Mouse (Mus musculus) lung, postnatal 4 days (tissue): ENCODE results near the gene Eif4g3.

Experiments
- DNase-seq, 2 experiments: peaks; one replicate each; pipeline ENCODE4 v3.0.0; 2021

Gene Eif4g3

DNA sequence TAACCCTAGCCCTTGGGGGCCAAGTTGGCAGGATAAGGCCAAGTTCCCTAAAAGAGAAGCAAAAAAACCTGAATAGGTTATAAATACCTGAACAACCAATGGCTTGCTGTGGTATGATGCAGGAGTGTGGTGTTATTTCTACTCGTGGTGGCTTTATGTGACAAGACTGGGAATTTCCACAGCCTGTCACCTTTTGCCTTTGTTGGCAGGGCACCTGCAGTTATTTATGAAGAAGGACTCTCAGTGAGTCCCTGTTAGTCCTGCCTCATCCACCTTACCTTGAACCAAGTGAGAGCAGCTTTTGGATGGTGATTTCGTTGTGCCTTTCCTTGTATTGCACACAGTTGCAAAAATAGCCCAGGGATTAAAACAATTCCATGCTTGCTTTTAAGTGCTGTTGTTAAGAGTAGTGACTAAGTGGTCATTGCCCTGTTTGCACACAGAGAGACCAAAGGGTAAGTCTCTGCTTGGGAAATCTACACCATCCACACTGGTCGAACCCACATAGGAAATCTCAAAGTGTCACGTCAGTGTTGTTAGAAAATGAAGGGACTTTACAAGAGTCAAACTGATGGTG is 72.9 kb downstream of the Eif4g3 start:
- no peak for DNase-seq

DNA sequence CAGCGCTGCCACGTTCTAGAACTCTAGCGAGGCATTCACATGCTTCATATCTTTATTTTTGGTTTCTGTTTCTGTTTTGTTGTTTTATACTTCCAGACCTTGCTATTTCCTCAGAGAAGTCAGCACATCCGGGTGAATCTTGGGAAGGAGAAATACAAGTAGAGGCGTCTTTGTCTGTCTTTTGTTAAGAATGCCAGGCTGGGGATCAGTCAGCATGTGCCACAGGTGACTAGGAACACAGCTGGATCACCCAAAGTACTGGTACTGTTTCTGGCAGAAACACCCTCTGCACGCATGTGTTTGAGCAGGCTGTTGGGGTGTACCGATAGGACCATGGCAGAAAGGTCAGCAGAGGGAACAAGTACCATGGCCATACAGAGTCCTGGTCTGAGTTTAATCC is 73.6 kb downstream of the Eif4g3 start:
- DNase-seq: no peak

DNA sequence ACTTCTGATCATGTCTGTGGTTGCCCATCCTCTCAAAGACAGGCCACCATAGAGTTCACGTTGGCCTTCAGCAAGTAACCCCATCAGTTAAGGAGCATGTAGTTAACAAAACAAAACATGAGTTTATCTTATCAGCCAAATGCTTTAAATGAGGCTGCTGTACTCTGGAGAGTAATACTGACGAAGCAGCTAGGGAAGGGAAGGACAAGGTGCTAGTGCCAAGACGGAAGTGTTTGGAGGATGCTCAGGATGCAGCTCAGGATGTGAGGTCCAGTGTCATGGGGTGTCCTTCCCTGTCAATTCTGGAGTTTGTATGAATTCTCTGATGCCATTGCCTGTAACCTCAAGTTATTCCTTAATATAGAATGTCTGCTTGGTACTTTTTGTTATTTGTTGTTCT is 75.0 kb downstream of the Eif4g3 start:
- no peak for DNase-seq

DNA sequence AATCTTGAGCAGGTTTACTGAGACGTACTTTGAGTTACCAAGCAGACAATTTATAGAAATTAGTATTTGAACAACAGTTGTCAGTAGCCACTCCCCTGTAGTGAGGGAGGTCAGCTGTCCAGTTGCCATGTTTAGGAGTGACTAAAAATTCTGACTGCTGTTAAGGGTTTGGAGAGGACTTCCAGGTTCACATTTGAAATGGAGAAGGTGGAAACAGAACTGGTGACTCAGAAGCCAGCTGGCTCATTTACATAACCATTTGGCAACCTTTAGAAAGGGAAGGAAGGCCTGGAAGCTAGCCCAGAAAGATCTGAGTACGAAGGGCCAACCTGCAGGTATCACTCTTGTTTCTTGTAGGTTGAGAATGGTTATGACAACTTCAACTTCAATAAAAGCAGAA is 75.8 kb downstream of the Eif4g3 start:
- peak in 1 of 2 experiments; percentile 27 for DNase-seq

DNA sequence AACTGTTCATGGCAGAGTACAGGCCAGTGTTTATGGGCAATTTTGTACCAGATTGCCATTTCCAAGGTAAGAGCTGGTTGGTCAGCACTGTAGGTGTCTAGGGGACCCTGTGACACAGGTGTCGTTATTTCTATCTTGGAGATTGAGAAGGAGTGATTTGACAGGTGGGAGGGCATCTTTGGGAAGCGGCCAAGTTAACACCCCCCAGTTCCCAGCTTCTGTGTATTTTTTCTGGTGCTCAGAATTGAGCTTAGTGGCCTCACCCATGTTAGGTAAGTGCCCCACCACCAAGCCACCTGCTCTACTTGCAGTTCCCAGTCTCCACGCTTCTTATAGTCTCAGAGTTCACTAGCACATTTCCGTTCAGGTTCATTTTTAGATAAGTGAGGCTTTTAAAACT is 76.5 kb downstream of the Eif4g3 start:
- no peak for DNase-seq

DNA sequence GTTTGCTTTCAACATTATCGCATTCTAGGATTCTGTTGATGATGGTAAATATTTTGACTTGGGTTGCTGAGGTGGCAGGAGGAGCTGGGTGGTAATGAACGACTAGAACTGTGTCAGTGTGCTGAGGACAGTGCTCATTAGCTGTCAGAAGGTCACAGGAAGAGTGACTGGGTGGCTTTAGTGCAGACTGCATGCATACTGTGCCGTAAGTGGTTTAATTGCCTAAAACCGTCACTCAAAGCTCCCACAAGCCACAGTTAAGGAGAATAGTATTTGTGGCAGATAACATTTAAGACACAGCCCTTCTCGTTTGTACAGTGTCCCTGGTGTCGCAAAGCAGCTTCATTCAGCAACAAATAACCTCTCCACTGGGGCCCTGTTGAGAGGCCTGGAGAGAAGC is 78.7 kb downstream of the Eif4g3 start:
- no peak for DNase-seq

DNA sequence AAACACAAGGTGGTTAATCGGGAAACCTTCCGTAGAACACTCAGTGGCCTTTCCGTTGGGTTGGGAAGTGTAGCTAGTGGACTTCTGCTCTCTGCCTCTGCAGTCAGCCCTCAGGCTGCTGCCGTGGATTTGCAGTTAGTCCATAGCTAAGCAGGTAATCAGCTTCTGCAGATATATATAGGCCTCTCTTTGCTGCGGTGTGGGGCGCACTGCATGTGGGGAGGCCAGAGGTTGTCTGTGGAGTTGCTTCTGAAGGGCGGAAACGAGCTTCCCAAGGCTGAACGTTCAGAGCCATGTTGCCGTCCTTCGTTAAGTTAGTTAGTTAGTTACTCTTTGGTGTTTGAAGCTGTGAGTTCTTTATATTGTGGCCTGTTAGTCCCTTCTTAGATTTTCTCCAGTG is 80.3 kb downstream of the Eif4g3 start:
- DNase-seq: no peak

DNA sequence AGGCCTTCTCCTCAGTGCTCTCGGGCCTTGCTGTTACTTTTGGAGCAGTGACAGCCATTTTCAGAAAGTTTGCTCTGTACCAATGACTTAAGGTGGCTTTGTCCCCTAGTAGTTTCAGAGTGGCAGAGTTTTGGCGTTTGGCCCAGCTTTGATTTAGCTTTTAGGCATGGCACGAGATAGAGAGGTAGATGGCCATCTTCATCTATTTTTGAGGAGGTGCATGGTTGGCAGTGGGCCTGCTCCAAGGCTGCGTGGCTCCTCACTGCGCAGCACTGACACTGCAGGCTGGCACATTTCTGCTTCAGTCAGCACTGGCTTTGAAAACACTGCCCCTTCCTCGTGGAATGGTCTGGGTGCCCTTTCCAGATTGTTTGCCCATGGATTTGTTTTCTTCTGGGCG is 80.7 kb downstream of the Eif4g3 start:
- DNase-seq: no peak

DNA sequence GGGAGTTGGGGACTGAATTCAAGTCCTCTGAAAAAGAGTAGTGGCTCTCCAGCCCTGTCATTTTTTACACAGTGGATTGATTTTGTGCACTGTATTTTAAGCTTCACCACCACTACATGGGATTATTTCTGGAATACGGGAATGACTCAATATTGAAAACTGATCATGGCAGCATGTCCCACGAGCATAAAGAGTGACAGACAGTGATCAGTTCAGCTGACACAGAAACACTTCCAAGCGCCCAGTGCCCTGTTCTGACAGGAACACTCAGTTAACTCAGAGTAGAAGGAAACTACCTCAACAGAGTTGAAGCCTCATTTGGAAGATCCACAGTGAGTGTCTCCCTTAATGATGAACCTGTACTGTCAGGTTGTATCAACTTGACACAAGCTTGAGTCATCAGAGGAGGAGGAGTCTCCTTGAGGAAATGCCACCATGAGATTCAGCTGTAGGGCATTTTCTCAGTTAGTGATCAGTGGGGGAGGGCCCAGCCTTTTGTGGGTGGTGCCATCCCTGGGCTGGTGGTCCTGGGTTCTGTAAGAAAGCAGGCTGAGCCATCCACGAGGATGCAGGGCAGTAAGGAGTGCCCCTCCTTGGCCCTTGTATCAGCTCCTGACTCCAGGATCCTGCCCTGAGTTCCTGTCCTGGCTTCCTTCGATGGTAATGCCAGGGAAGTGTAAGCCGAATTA is 82.2 kb downstream of the Eif4g3 start:
- DNase-seq: no peak

DNA sequence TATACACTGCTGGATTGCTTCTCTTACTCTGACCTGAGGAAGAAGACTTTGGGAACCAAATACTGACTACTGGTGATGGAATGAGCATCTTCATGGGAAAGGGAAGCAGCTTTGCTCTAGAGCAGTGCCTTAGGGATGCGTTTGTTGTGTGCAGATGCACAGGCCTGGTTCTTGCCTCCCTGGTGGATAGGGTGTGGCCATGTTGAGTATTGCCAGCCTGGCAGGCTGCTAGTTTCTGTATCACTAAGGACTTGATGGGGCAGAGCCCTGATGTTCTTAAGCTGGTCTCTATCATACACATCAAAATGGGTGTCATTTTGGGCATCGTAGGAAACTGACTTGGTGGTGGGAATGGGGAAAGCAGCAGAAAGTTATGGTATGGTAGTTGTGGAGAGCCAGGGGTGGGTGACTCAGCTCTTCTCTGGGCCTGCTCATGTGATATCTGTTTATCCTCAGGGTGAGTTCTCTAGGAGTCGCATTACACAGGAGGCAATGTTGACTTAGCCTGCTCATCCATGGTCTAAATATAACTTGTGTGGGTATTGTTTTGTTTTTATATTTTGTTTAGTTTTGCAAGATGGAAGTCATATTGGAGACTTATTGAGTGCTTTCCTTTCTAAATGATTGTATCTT is 85.0 kb downstream of the Eif4g3 start:
- no peak for DNase-seq

DNA sequence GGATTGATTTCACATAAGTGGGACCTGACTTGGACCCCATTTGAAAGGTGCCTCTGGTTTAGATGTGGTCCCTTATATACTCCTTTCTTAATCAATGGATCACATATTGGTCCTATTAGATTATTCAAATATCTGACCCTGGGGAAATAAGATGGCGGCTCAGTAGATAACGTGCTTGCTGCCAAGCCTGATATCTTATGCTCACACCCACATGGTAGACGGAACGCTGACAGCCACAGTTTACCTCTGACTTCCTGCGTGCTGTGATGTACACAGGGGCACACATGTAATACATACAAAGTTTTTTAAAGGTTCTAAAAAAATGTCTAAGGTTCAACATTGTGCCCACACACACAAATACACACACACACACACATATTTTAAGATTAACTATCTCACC is 86.4 kb downstream of the Eif4g3 start:
- no peak for DNase-seq

DNA sequence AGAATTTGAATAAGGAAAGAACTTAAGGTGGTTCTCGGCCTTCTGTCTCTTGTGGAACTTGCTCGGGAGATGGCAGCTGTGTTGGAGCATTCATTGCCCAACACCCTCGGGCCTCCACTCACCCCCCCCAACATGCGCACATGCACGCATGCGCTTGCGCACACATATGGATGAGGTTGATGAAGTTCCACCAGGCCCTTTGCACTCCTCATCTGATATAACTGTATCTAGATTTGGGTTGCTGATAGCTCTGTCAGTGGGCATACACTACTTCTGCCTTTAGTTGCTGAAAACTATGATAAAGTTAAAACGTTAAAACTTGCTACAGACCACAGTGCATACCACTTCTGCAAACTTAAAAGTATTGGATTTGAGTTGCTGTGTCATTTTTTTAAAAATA is 89.6 kb downstream of the Eif4g3 start:
- no peak for DNase-seq

DNA sequence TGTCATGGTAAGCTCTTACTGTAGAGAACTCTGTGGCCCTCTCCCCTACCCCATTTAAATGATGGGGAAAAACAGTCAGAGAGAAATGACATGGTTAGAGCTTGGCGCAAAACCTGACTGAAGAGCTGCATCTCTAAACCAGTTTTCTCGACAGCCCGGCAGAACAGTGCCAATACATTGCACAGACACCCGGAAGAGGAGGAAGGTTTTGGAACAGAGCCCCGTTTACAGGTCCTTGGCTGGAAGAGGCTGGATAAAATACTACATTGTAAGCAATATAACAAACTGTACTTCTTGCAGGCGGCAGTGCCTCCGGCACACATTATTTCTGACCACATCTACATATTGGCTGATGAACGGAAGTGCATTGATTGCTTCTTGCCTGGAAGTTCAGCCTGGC is 91.3 kb downstream of the Eif4g3 start:
- DNase-seq: no peak

DNA sequence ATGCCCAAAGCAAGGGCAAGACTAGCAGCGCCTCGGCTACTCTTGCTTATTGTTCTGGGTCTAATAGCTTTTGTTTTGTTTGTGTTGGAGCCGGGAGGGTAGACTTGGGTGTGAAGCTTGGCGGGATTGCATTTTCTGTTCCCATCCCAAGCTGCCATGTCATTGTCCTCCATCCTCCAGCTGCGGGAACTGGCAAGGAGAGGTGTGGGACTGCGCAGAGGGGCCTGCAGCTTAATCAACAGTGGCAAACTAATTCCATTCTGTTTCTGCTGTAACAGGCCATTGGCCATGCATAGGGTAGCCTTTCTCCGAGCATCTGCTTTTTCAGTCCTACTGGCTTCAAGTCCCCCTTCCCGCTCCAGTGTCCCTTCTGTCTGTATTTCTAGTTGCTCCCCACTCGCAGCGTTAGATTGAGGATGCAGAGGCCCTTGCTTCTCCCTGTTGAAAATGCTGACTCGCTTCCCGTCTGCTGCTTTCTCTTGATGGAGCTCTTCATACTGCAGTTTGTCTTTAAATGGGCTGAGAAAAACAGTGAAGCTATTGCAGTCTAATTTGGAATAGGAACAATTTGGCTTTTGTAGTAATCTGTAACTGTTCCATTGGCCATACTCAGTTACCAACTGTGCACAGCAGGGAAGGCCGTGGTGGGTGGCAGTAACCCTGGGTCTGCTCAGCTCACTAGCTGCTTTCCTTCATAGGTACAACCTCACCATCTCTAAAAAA is 92.2 kb downstream of the Eif4g3 start:
- no peak for DNase-seq

DNA sequence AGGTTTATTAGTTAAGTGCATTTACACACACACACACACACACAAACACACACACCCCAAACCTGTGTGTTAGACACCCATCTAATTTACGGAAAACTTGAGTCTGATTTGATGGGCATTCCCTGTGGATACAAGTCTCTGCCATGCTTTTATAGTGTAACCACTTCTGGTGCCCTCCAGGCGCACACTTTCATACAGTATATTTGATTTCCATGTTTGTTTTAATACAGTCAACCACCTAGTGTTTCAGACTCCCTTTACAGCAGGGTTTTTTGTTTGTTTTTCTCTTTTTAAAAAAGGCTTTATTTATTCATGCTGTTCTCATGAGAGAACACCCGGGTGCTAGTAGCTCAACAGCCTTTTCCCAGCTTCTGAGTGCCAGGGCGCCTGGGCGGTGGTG is 94.1 kb downstream of the Eif4g3 start:
- DNase-seq: no peak

DNA sequence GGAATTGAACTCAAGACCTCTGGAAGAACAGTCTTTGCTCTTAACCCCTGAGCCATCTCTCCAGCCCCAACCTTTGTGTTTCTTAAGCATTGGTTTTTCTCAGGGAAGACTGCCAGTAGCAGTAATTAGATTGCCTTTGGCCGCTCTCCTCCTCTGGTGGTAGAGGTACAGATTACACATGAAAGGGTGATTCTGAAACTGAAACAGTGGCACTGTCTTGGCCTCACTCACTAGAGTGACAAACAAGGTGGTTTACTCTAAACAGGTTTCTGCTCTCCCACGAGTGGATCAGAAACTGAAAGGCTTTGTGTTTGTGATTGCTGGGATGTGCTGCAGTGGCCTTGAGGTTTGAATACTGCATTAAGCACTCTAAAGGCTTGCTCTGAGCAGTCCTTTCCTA is 96.7 kb downstream of the Eif4g3 start:
- DNase-seq: no peak

DNA sequence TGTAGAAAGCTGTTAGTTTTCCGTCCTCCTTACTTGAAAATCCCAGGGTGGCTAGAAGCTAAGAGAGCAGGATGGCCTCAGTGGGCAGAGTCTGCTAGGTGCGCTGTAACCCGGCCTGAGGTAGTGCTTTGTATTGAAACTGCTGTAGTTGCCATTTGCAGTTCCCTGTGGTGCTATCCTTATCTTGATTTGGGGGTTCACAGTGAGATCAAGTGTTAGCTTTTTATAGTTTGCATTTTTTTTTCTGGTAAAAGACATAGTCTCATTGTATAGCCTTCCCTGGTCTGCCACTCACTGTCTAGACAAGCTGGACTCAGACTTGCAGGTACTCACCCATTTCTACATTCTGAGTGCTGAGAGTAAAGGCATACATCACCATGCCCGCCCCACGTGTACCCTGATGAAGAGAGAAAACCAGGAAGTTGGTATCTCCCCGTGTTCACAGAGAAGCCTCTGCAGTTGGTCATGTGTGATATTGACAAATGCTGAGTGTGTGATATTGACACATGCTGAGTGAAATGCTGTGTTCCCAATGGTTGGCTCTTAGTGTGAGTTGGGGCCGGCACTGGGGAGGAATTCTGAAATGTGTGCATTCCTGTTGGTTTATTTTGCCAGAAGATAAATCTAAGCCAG is 98.9 kb downstream of the Eif4g3 start:
- no peak for DNase-seq

DNA sequence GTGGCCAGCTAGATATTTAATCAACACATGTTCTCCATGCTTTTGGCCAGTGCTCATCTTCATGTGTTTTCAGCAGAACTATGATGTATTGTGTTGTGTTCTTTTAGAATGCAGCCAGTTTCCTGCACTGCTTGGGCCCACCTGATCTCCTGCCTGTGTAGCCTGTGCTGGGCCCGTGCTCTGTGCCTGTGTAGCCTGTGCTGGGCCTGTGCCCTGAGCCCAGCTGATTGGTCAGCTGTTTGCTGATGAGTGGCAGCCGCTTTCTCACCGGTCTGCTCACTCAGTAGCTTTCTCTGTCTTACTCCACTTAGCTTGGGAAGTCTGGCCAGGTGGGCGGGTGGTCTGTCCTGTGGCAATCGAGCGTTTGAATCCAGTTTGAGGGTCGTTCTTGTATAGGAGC is 107.6 kb downstream of the Eif4g3 start:
- DNase-seq: no peak

DNA sequence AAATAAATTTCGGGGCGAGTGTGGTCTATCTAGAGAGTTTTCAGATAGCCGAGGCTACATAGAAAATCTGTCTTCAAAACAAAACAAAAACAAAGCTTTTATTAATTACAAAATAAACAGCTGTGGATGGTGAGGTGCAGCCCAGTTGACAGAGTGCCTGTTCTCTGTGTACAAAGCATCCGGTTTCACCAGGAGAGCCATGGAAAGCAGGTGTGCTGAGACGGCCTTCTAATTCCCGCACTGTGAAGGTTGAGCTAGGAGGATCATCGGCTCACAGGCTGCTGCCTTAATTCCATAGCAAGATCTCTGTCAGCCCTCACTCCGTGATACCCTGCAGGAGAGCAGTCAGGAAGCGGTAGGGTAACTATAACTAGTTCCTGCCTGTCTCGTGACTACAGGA is 109.0 kb downstream of the Eif4g3 start:
- DNase-seq: no peak

DNA sequence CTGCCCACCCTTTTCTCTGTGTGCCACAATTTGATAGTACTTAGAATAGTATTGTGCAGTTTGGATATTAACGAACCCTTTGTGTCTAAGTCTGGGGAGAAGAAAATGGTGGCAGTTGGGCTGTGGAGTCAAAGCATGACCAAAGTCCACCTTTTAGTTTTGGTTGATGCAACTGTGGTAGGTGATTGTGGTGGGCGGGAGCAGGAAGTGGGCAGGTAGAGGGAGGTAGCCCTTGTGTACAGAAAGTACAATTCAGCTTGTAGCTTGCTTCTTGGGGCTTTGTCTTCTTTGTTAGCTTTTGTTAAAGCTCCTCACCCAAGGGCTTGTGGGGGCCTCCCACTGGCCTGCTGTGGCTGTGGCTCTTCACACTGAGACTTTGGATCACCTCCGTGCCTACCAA is 109.6 kb downstream of the Eif4g3 start:
- no peak for DNase-seq

DNA sequence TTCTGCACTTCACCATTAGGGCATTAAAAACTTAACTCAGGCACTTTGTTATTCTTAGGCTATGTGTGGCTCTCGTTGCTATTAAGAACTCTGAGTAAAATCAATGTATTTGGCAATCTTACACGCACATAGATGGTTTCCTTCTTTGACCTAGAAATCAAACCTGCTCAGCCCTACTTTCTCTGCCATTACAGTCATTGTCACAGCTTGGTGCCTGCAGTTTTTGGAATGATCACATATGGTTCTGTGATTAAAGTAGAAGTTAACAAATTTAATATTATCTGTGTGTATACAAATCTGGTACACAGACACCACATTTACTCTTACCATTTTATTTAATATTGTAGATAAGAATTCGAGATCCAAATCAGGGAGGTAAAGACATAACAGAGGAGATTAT is 112.1 kb downstream of the Eif4g3 start:
- no peak for DNase-seq

DNA sequence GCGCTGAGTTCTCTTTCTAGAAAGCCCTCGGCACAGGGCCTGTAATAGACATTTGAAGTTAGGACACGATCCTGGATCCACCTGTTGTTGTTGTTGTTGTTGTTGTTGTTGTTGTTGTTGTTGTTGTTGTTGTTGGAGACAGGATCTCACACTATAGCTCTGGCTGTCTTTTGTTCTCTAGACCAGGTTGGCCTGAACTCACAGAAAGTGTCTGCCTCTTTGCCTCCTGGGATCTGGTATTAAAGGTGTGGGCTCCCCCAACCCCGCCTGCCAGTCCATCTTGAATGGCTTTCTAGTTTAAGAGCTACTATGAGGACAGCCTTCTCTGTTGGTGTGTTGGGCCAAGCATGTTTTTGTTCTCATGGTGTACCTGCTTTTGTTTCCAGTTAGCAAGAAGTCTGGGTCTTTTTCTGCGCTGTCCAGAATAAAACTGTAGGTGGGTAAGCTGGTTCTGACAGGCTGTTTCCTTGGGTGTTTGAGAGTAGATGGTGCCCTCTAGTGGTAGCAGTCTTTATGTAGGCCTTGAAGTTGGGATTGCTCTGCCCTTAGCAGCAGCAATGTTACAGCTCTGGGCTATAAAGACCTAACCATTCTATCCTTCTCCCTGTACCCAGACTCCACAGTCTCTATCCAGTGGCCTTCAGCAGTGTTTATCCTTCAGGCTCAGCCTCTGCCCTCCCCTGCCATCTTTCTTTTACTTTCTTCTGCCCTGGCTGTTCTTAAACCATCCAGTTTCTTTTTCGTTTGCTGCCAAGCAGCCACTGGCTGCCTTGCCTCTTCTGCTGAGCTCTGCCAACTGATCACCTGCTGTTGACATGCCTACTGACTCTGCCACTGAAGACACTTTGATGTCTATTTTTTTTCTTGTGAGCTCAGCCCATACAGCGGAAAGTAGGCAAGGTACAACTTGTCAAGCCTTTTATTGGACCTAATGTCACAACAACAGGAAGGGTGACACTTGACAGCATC is 114.9 kb downstream of the Eif4g3 start:
- DNase-seq: peak in 1 of 2 experiments; percentile 72
